Mouse (Mus musculus): ENCODE measurements at regions not wholly inside any gene's neighbourhood (a gene's known extent, or its start where the extent isn't known, plus 50 kb on each side); places are given as distances from the start of the nearest gene placed in this dataset.

DNA sequence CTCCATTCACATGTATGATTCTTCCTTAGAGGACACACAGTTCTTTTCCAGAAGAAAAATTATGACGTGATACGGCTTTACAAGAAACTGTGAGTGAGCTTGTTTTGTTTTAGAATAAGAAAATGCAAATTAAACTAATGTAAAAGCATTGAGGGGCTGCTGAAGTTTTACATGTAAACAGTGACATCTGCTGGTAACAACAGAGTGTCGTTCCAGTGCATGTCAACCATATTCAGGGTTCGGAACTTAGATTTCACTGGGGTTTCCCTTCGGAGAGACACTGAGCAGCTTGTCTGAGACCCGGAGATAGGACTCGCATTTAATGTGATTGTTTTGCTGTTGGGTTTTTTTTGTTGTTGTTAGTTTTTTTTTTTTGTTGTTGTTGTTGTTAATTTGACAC is 148.4 kb upstream of the Ube3a start:
- no peaks in the 10 kb centered on the region for H3K27me3 ChIP-seq
- H3K4me2 ChIP-seq (replicated peaks), result no peak overlapping the region
- H3K9me3 ChIP-seq, result no peaks in the 10 kb centered on the region
- ATAC-seq (replicated peaks), result peak; percentile 66
- peaks cover 3% of the 10 kb centered on the region; the same call in 1 of the 2 replicates for H3K4me1 ChIP-seq
- H3K36me3 ChIP-seq, result no peaks in the 10 kb centered on the region
- H3K27ac ChIP-seq (replicated peaks), result no peak overlapping the region
- no peak overlapping the region for H3K4me3 ChIP-seq
- H3K9ac ChIP-seq (replicated peaks), result no peak overlapping the region
- 48% methylated on average over 7 of the region's 7 CpGs for WGBS

Measured in forebrain, embryonic 15.5 days (tissue).